Mouse (Mus musculus) cerebellum, adult (tissue): Measurements from ENCODE around the gene Mlx.
A peak's percentile ranks its signal among the peaks of the same experiment; 100 is the strongest.

ENCODE experiments used
- ATAC-seq: cut with Nextera tagmentation; 2 replicates; pipeline ENCODE4 v1.9.2; 2017; ENCODE audit warnings: mild to moderate bottlenecking, moderate library complexity, mixed read lengths; ENCODE audit not compliant: insufficient number of reproducible peaks, low FRiP score, low TSS enrichment

Gene Mlx

DNA sequence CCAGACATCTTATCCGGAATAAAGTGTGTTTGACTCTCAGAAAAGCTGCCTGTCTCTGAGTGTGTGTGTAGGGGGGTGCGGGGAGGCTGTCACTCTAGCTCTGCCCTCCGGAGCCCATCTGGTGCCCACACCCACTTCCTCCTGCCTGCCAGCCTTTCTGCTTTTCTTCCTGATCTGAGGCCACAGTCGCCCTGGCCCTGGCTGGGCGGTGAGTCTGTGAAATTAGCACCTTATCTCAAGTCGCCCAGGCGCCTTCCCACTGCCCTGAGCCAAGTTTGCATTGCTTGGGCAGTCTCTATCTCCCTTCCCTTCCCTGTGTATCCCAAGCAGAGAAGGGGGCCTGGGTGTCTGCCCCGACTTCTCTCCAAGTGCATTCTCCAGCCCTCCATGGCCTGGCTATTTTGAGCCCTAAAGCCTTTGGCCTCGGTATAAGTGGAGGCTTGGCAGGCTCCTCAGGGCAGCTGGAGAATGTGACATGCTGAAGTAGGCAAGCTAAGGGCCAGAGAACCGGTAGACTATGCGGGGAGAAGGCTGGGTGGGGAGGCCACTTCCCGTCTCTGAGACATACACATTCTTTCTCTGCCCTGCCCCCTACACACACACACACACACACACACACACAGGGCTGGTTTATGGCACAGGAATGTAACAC is 23.3 kb upstream of the Mlx start:
- ATAC-seq: no peak

DNA sequence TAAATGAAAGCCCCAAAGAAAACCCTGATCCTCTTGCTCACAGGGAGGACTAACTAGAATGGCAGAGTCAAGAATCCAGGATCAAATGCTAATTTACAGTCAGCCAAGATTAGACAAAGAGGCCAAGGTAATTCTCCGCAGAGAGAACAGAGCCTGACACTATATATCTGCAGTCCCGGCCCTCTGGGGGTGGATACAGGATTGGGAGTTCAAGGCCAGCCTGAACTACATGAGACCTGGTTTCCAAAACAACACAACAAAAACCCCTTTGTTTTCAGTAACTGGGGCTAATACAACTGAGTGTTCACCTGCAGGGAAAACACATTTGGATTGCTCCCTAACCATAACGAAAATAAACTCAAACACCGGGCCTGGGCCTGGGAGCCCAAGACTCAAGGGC is 22.6 kb upstream of the Mlx start:
- no peak for ATAC-seq

DNA sequence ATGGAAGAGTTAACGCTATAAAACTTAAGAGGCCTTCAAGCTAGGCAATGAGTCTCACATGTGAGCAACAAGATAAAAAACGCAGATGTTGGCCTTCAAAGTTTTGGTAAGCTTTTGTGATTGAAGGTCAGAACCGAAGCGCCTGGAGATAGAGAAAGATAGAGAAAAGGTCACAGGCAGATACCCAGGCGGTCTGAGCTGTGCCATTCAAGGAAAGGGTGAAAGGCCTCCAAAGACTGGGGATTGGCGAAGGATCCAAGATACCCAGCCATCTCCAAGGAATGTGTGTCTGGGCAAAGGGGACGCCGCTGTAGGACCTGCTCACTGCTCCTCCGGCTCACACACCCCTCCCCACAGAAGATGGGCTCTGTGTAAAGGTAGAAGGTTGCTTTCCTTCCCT is 22.1 kb upstream of the Mlx start:
- ATAC-seq: no peak

DNA sequence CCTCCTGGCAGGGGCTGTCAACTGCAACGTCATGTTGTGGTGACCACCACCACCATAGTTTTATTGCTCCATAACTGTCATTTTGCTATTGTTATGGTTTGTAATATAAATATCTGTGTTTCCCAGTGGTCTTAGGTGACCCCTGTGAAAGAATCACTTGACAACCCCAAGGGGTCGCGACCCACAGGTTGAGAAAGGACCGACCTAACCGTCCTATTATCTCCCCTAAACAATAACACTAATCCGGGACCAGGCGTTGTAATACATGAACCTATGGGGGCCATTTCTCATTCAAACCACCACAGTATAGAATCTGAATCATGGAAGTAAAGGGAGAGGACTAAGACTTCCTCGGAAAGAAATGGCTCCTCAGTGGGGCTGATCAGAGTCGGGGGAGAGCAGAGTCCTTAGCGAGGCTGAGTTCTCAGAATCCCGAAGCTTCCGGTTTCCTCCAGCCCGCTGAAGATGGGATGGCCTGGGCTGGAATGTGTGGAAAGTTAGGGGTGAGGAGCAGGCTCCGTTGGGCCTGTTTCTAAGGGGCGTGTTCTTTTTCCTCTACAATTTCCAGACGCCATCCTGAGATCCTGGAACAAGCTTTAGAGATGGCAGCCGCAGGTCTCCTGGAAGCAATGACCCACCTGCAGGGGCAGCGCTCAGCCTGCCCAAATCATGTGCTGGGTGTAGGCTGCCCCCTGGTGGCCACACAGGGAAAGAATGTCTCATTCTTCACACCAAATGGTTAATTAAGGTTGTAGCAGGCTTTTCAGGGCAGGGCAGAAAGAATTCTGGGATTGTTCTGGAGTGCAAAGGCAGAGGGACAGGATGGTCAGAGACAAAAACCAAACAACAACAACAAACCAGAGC is 20.3 kb upstream of the Mlx start:
- no peak for ATAC-seq

DNA sequence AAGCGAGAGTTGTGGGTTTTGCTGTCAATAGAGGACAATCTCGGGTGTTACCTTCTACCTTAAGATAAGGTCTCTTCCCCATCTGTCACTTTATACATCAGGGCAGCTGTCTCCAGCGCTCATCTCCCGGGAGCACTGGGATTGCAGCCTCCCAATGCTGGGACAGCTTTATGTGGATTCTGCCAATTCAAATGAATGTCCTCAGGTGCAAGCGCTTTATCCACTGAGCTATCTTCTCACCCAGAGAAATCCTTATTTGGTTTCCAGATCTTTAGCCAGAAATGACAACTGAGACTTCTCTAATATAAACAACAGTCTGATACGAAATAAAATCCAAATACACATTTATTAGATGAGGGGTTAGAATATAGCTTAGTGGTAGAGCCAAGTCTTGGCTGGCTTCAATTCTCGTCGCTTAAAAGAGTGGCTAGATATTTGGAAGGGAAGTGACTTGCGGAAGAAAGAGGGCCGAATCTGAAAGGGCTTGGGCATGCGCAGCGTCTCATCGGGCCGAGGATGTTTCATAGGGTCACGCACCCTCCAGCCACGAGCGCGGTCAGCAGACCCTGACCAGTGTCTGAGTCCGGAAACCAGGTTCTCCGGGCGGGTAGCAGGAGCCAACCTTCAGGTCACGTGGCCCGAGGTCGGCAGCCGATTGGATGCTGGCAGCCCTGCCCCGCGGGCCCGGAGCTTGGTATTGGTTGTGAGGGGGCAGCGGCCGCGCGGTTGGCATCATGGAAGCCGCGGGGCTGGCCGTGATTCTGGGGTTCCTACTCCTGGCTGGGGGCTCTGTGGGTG is 17.5 kb upstream of the Mlx start, which contains the start of gene Naglu:
Naglu (plus strand) TSS at position 622 of the 798 bp plus-strand sequence.
- ATAC-seq: peak; percentile 79

DNA sequence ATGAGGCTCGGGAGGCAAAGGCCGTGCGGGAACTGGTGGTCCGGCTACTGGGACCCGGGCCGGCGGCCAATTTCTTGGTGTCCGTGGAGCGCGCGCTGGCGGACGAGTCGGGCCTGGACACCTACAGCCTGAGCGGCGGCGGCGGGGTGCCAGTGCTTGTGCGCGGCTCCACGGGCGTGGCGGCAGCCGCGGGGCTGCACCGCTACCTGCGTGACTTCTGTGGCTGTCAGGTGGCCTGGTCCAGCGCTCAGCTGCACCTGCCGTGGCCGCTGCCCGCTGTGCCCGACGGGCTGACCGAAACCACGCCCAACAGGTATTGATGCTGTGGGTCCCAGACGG is 16.9 kb upstream of the Mlx start:
- ATAC-seq: peak; percentile 22; the same call in 1 of the 2 replicates

- no peak for ATAC-seq
Observed at GRCm38 (mm10) chr11:101070987-101071386, 16.1 kb upstream of the Mlx start.

- ATAC-seq: no peak
Observed at GRCm38 (mm10) chr11:101071810-101072428, 15.2 kb upstream of the Mlx start.

GRCm38 (mm10) chr11:101078121-101078520 is 9.0 kb upstream of the Mlx start, which contains the start of gene Hsd17b1:
Hsd17b1 (plus strand) TSS chr11:101078411.
- no peak for ATAC-seq

- ATAC-seq: no peak
Observed at GRCm38 (mm10) chr11:101079746-101080145, 7.3 kb upstream of the Mlx start.

- ATAC-seq: no peak
Observed at GRCm38 (mm10) chr11:101080421-101080820, 6.7 kb upstream of the Mlx start.

DNA sequence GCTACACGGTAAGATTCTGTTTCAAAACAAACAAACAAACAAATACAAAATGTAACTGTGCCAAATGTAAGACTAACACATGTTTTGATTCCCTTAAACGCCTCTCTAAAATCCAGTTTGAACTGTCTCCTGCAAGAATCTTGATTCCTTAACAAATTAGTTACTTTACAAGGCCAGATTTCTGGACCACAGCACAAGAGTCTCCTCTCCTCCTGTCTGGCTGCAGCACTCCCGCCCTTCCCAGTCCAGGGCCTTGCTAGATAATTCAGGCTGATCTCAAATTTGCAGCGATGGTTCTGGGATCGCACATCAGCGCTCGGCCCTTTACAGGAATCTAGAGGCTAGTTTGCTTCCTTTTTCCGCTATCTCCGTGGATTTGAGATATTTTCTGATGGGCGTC is 5.4 kb upstream of the Mlx start:
- ATAC-seq: no peak

- ATAC-seq: peak; percentile 69
Observed at GRCm38 (mm10) chr11:101082208-101083082, 4.6 kb upstream of the Mlx start, which contains the start of gene Coasy. Coasy (plus strand) TSS chr11:101082565.

DNA sequence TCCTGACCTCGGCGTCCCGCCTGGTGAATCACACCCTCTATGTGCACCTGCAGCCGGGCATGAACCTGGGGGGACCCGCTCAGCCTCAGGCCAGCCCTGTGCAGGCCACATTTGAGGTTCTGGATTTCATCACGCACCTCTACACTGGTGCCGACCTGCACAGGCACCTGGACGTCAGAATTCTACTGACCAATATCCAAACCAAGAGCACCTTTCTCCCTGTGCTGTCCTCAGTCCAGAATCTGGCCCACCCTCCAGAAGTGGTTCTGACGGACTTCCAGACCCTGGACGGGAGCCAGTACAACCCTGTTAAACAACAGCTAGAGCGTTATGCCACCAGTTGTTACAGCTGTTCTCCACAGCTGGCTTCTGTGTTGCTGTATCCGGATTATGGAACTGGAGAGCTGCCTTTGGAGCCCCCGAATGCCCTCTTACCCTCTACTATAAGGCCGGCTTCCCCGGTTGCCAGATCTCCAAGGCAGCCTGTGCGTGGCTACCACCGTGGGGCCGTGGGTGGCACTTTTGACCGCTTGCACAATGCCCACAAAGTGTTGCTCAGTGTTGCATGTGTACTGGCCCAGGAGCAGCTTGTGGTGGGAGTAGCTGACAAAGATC is 3.9 kb upstream of the Mlx start:
- ATAC-seq: no peak

GRCm38 (mm10) chr11:101084246-101084645 is 2.8 kb upstream of the Mlx start:
- ATAC-seq: no peak

GRCm38 (mm10) chr11:101084811-101085210 is 2.3 kb upstream of the Mlx start:
- ATAC-seq: no peak

DNA sequence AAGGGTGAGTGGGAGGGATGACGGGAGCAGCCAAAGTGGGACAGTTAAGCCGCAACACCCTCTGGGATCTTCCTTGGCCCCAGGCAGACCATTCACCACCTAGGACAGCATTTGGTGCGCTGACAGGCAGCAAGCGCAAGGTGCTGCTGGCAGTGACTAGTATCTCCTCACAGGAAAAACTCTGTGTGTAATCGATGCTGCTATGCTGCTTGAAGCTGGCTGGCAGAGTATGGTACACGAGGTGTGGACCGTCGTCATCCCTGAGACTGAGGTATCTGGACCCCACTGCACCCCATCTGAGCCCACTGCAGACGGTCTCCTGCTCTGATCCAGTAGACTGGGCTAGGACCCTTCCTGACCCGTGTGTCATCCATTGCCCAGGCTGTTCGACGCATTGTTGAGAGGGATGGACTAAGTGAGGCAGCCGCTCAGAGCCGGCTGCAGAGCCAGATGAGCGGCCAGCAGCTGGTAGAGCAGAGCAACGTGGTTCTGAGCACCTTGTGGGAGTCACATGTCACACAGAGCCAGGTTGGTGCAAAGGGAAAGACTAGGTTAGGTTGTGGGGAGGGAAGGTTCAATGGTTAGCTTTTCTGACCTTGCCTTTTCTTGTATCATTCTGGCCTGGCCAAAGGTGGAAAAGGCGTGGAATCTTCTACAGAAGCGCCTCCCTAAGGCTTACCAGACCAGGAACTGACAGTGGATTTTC is 1.3 kb upstream of the Mlx start:
- ATAC-seq: no peak

- no peak for ATAC-seq
Observed at GRCm38 (mm10) chr11:101086323-101086674, 778 bp upstream of the Mlx start.

DNA sequence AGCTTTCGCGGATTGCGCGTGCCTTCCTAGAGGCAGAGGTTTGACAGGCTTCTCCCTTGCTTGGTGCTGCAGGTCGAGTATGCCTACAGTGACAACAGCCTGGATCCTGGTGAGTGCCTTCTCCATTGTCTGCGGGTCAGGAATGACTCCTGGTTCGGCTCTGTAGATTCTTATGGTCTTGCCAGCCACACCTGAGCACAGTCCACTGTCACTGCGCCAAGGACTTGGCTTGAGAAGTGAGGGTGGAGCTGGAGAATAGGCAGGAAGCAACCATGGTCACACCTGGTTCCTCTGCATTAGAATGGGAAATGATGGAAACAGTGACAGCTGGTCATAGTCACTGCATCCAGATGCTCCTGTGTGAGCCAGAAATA is 592 bp downstream of the Mlx start:
- no peak for ATAC-seq
